Mouse (Mus musculus) inflammation-experienced regulatory T-cells (primary cell): ENCODE results near the gene Sh3d21. TPM values are rescaled to one million over a fixed set of nuclear protein-coding genes. Genes with fewer than 3 reads are reported as not detected.

Experiments used
- polyA plus RNA-seq, 2 experiments: library from polyadenylated mRNA; unstranded; fragments of 100-300 nt; shearing (Covaris generic); gene quantifications; one replicate each; pipeline ENCODE4 v1.2.1; 2017

The Sh3d21 gene
- polyA plus RNA-seq: 1 to 10 TPM; 1.5 to 2.2 TPM

GRCm38 (mm10) chr4:126163067-126163659 lies at the start of gene Sh3d21:
Gene Sh3d21, minus strand, starts transcription at chr4:126163491.

GRCm38 (mm10) chr4:126202303-126203181 lies 39.3 kb upstream of the Sh3d21 start, which contains the start of gene Thrap3:
Gene Thrap3, minus strand, starts transcription at chr4:126202760.

GRCm38 (mm10) chr4:126147533-126148160 lies 15.6 kb downstream of the Sh3d21 start, which contains the start of gene Eva1b:
Gene Eva1b, plus strand, starts transcription at chr4:126147744.

GRCm38 (mm10) chr4:126103590-126104068 lies 59.7 kb downstream of the Sh3d21 start, which contains the start of gene Stk40:
Gene Stk40, plus strand, starts transcription at chr4:126103957.

Other genes with a start within 250 kb of the Sh3d21 start
- gene Csf3r, start 138.9 kb downstream of the Sh3d21 start, polyA plus RNA-seq: under 1 TPM; 0.05 to 0.81 TPM
- gene Mrps15, start 116.6 kb downstream of the Sh3d21 start, polyA plus RNA-seq: 100 to 1,000 TPM in 1 of 2 experiments, 10 to 100 TPM in 1; 98.3 to 104 TPM
- gene Oscp1, start 104.9 kb downstream of the Sh3d21 start, polyA plus RNA-seq: 1 to 10 TPM in 1 of 2 experiments, under 1 TPM in 1; 0.37 to 4.8 TPM
- gene Lsm10, start 66.9 kb downstream of the Sh3d21 start, polyA plus RNA-seq: 10 to 100 TPM; 53.0 to 64.1 TPM
- 10 to 100 TPM; 52.2 to 59.3 TPM for gene Stk40, start 59.5 kb downstream of the Sh3d21 start, polyA plus RNA-seq
- gene Eva1b, start 15.7 kb downstream of the Sh3d21 start, polyA plus RNA-seq: 10 to 100 TPM; 43.5 to 54.9 TPM
- gene Thrap3, start 39.3 kb upstream of the Sh3d21 start, polyA plus RNA-seq: 100 to 1,000 TPM; 175 to 176 TPM
- 10 to 100 TPM; 65.9 to 67.0 TPM for gene Map7d1, start 92.9 kb upstream of the Sh3d21 start, polyA plus RNA-seq
- 10 to 100 TPM; 85.6 to 91.2 TPM for gene Trappc3, start 98.8 kb upstream of the Sh3d21 start, polyA plus RNA-seq
- gene Col8a2, start 123.3 kb upstream of the Sh3d21 start, polyA plus RNA-seq: not detected
- 10 to 100 TPM; 68.3 to 80.0 TPM for gene Adprhl2, start 158.2 kb upstream of the Sh3d21 start, polyA plus RNA-seq
- under 1 TPM in 1 of 2 experiments, not detected in 1; 0.37 TPM for gene Tekt2, start 162.2 kb upstream of the Sh3d21 start, polyA plus RNA-seq